Mouse (Mus musculus) liver, embryonic 11.5 days (tissue): ENCODE data around the gene Lamp1. TPM values are rescaled to one million over a fixed set of nuclear protein-coding genes. Genes with fewer than 3 reads are reported as not detected.
A peak's percentile ranks its signal among the peaks of the same experiment; 100 is the strongest.

ENCODE experiments used
- ATAC-seq: fragments of 200-750 bp; cut with Nextera tagmentation; replicated peaks from 2 replicates; pipeline ENCODE4 v1.8.0; 2017; ENCODE audit warnings: moderate number of reproducible peaks, mild to moderate bottlenecking, moderate TSS enrichment, moderate library complexity; ENCODE audit not compliant: low FRiP score
- DNase-seq: peaks from one replicate; pipeline ENCODE4 v3.0.0-alpha.2; 2017; ENCODE audit warnings: low spot score
- H3K27ac ChIP-seq: fragments of 300-500 bp; sonication (generic); 2 replicates; pipeline ENCODE4 v1.5.1; 2014; ENCODE audit warnings: mild to moderate bottlenecking, low read depth, low read length, control low read depth
- H3K27me3 ChIP-seq: fragments of 300-500 bp; sonication (generic); replicated peaks from 2 replicates; pipeline ENCODE4 v1.6.1; 2014; ENCODE audit warnings: low read length, mixed read lengths; ENCODE audit not compliant: control insufficient read depth, insufficient read depth
- H3K36me3 ChIP-seq: fragments of 300-500 bp; sonication (generic); 2 replicates; pipeline ENCODE4 v1.6.1; 2014; ENCODE audit warnings: mild to moderate bottlenecking, low read length, moderate library complexity, mixed read lengths; ENCODE audit not compliant: control insufficient read depth, insufficient read depth
- H3K4me1 ChIP-seq: fragments of 300-500 bp; sonication (generic); replicated peaks from 2 replicates; pipeline ENCODE4 v1.6.1; 2014; ENCODE audit warnings: low read length, mixed read lengths; ENCODE audit not compliant: control insufficient read depth, insufficient read depth
- H3K4me2 ChIP-seq: fragments of 300-500 bp; sonication (generic); 2 replicates; pipeline ENCODE4 v1.6.1; 2014; ENCODE audit warnings: mild to moderate bottlenecking, control low read depth, moderate library complexity
- H3K4me3 ChIP-seq: fragments of 300-500 bp; sonication (generic); 2 replicates; pipeline ENCODE4 v1.5.1; 2014; ENCODE audit warnings: low read depth, low read length, control low read depth
- H3K9ac ChIP-seq: fragments of 300-500 bp; sonication (generic); 2 replicates; pipeline ENCODE4 v1.6.1; 2014; ENCODE audit warnings: low read depth, low read length, control low read depth
- H3K9me3 ChIP-seq: fragments of 300-500 bp; sonication (generic); 2 replicates; pipeline ENCODE4 v1.6.1; 2016; ENCODE audit warnings: low read length, inconsistent platforms, mixed read lengths; ENCODE audit not compliant: control insufficient read depth
- WGBS: fragments of 180-500 bp; shearing (Covaris S2); extraction: QIAGEN DNeasy Blood & Tissue Kit; methylation state at CpG from one replicate; pipeline ENCODE4 v1.1.7; 2014; 5-methylcytosine and 5-hydroxymethylcytosine counted together
- polyA plus RNA-seq: library from polyadenylated mRNA; unstranded; fragments of >200 nt; fragmentation: Nextera tagmentation; extraction: Ambion mirVana; gene quantifications from 2 replicates; pipeline ENCODE4 v1.2.1, GENCODE M21; 2014

Lamp1 gene
- polyA plus RNA-seq, 1 experiment from 2014 or later, result 251 TPM

- DNase-seq (no peak), ATAC-seq (no peak)
- Histone ChIP-seq H3K4me3 (no peak overlapping the region), H3K27ac (no peak overlapping the region), H3K4me1 (peaks cover 59% of the 10 kb centered on the region), H3K9me3 (no peaks in the 10 kb centered on the region), H3K9ac (no peak overlapping the region), H3K27me3 (peaks cover 2% of the 10 kb centered on the region), H3K36me3 (no peaks in the 10 kb centered on the region), H3K4me2 (no peak overlapping the region)
- 36% methylated on average over 5 of the region's 5 CpGs for WGBS
Observed at GRCm38 (mm10) chr8:13206290-13206689, 47.3 kb downstream of the Lamp1 start.

- H3K4me2 ChIP-seq, result peak overlapping the region; percentile 7; the same call in 1 of the 2 replicates
- H3K27ac ChIP-seq, result no peak overlapping the region
- no peaks in the 10 kb centered on the region for H3K27me3 ChIP-seq
- no peak overlapping the region for H3K4me3 ChIP-seq
- no peaks in the 10 kb centered on the region for H3K36me3 ChIP-seq
- no peak overlapping the region for H3K9ac ChIP-seq
- DNase-seq, result no peak
- peak; percentile 66 for ATAC-seq
- WGBS, result 44% methylated on average over 6 of the region's 6 CpGs
- H3K4me1 ChIP-seq, result peaks cover 52% of the 10 kb centered on the region
- H3K9me3 ChIP-seq, result no peaks in the 10 kb centered on the region
Observed at GRCm38 (mm10) chr8:13208627-13209355, 49.8 kb downstream of the Lamp1 start.

GRCm38 (mm10) chr8:13209770-13210169, 50.8 kb downstream of the Lamp1 start:
- 82% methylated on average over 1 of the region's 1 CpGs for WGBS
- ATAC-seq (no peak), DNase-seq (no peak)
- no peak overlapping the region for H3K4me3 ChIP-seq
- no peaks in the 10 kb centered on the region for H3K27me3 ChIP-seq
- H3K9ac ChIP-seq, result no peak overlapping the region
- no peaks in the 10 kb centered on the region for H3K36me3 ChIP-seq
- peaks cover 45% of the 10 kb centered on the region for H3K4me1 ChIP-seq
- peak overlapping the region; percentile 55 for H3K27ac ChIP-seq
- no peaks in the 10 kb centered on the region for H3K9me3 ChIP-seq
- peak overlapping the region; percentile 14; the same call in 1 of the 2 replicates for H3K4me2 ChIP-seq

- H3K27me3 ChIP-seq, result no peaks in the 10 kb centered on the region
- H3K4me3 ChIP-seq, result no peak overlapping the region
- whole genome bisulfite sequencing, result 12% methylated on average over 10 of the region's 10 CpGs
- H3K4me2 ChIP-seq, result peak overlapping the region; percentile 55
- peak; percentile 81 for DNase-seq
- no peaks in the 10 kb centered on the region for H3K36me3 ChIP-seq
- H3K9ac ChIP-seq, result 0 out of 2 replicates have a peak overlapping the region, but pooled peaks have one; percentile 23
- H3K27ac ChIP-seq, result 0 out of 2 replicates have a peak overlapping the region, but pooled peaks have one; percentile 30
- no peaks in the 10 kb centered on the region for H3K9me3 ChIP-seq
- H3K4me1 ChIP-seq, result peaks cover 16% of the 10 kb centered on the region
- ATAC-seq, result peak; percentile 73
Observed at GRCm38 (mm10) chr8:13213479-13214268, 54.7 kb downstream of the Lamp1 start.

- Histone ChIP-seq H3K27ac (no peak overlapping the region), H3K27me3 (no peaks in the 10 kb centered on the region), H3K4me2 (no peak overlapping the region), H3K9ac (no peak overlapping the region), H3K36me3 (no peaks in the 10 kb centered on the region), H3K9me3 (no peaks in the 10 kb centered on the region), H3K4me3 (no peak overlapping the region), H3K4me1 (peaks cover 6% of the 10 kb centered on the region)
- ATAC-seq (no peak), DNase-seq (no peak)
- 67% methylated on average over 8 of the region's 8 CpGs for WGBS
Observed at GRCm38 (mm10) chr8:13216386-13216785, 57.4 kb downstream of the Lamp1 start.

- Histone ChIP-seq H3K4me1 (peaks cover 6% of the 10 kb centered on the region), H3K9ac (no peak overlapping the region), H3K27me3 (no peaks in the 10 kb centered on the region), H3K4me2 (no peak overlapping the region), H3K4me3 (no peak overlapping the region), H3K27ac (no peak overlapping the region), H3K36me3 (no peaks in the 10 kb centered on the region), H3K9me3 (no peaks in the 10 kb centered on the region)
- no peak for DNase-seq
- ATAC-seq, result no peak
- 58% methylated on average over 5 of the region's 5 CpGs for WGBS
Observed at GRCm38 (mm10) chr8:13217093-13217492, 58.1 kb downstream of the Lamp1 start.

GRCm38 (mm10) chr8:13217986-13218385, 59.0 kb downstream of the Lamp1 start:
- Histone ChIP-seq H3K9me3 (no peaks in the 10 kb centered on the region), H3K36me3 (no peaks in the 10 kb centered on the region), H3K27ac (no peak overlapping the region), H3K4me2 (no peak overlapping the region), H3K27me3 (no peaks in the 10 kb centered on the region; the same call in 1 of the 2 replicates), H3K9ac (no peak overlapping the region), H3K4me1 (peaks cover 6% of the 10 kb centered on the region), H3K4me3 (no peak overlapping the region)
- ATAC-seq (no peak), DNase-seq (no peak)

- H3K9me3 ChIP-seq, result no peaks in the 10 kb centered on the region
- WGBS, result 82% methylated on average over 4 of the region's 4 CpGs
- no peak for ATAC-seq
- peaks cover 4% of the 10 kb centered on the region for H3K4me1 ChIP-seq
- H3K4me2 ChIP-seq, result no peak overlapping the region
- H3K27ac ChIP-seq, result no peak overlapping the region
- no peaks in the 10 kb centered on the region; the same call in 1 of the 2 replicates for H3K27me3 ChIP-seq
- no peaks in the 10 kb centered on the region for H3K36me3 ChIP-seq
- H3K4me3 ChIP-seq, result no peak overlapping the region
- no peak for DNase-seq
- no peak overlapping the region for H3K9ac ChIP-seq
Observed at GRCm38 (mm10) chr8:13218441-13218840, 59.5 kb downstream of the Lamp1 start.
